Mouse (Mus musculus): Measurements from ENCODE around the gene Pnn. TPM values are rescaled to one million over a fixed set of nuclear protein-coding genes. Genes with fewer than 3 reads are reported as not detected.
"Not testable (repeated sequence)": the region's sequence is repeated elsewhere in the genome, so short reads cannot be mapped to it uniquely, and the experiment has no call there.

The Pnn gene
- 100 to 1,000 TPM in 24 of 26 experiments, 10 to 100 TPM in 2; 69.1 to 314 (median 172) TPM for total RNA-seq (2018; cell fraction: chromatin; rRNA removed)
- total RNA-seq (2018; cell fraction: cytosol; rRNA removed) = 10 to 100 TPM in 25 of 26 experiments, 1 to 10 TPM in 1; 8.3 to 31.6 (median 18.4) TPM
- total RNA-seq (2018; cell fraction: nucleus; rRNA removed) = 100 to 1,000 TPM in 18 of 26 experiments, 10 to 100 TPM in 8; 65.6 to 235 (median 115) TPM
- 40.3 to 59.8 TPM (median 40.4 TPM) in 3 replicates for polyA plus RNA-seq (2018)

DNA sequence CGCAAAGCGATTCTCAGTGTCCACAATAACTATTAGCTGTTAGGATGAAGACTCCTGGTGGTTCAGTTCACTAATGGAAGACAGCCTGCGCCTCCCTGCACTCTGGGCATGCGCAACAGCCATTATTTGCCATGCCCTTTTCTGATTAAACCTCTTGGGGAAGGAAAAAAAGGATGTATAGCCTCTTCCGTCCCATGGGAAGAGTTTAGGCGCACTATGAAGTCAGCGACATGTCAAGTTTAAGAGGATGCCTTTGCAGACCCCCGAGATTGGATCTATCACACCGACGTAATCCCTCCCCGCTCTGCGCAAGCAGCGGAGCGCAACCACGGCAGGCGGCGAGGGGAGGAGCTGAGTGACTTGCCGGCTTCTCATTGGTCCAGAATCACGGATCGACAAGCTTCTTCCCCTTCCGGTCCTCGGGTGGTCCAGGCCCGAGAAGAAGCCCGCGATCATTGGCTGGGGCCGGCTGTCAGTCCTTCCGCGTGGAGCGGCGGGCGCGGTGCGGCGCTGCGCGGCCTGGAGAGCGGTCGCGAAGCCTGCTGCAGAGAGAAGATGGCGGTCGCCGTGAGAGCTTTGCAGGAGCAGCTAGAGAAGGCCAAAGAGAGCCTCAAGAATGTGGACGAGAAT, at the start of gene Pnn:
Gene Pnn (plus strand): TSS at position 437 of the 630 bp plus-strand sequence.
- under 1% methylated on average over 42 of the region's 43 CpGs for WGBS (ENCODE audit: missing documents)
- Histone ChIP-seq H3K27ac (peak within 1 kb of the TSS; percentile 73), H3K36me3 (ENCODE audit: inconsistent target) (peaks cover 32% of the 10 kb centered on the region), H3K79me2 (ENCODE audit: inconsistent target) (peaks cover 28% of the 10 kb centered on the region), H3K4me3 (ENCODE audit: inconsistent target) (peak within 1 kb of the TSS; percentile 70)

DNA sequence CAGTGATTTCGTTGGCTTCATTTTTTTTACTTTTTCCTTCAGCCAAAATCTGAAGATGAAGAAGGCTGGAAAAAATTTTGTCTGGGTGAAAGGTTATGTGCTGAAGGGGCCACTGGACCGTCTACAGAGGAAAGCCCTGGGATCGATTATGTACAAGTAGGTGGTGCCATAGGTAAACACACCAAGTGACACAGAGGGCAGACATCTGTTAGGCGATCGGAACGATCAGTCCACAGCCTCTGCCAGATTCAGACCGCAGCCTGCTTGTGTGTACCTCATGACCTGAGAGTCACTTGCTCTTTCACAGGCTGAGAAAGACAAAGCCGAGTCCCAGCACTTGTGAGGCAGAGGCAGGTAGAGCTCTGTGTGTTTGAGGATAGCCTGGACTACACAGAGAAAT, 48.7 kb upstream of the Pnn start:
- Histone ChIP-seq H3K4me3 (ENCODE audit: inconsistent target) (no peak overlapping the region), H3K36me3 (ENCODE audit: inconsistent target) (peaks cover 20% of the 10 kb centered on the region; the same call in 1 of the 2 replicates), H3K27ac (no peak overlapping the region), H3K79me2 (ENCODE audit: inconsistent target) (no peaks in the 10 kb centered on the region)
- 96% methylated on average over 8 of the region's 8 CpGs for WGBS (ENCODE audit: missing documents)

DNA sequence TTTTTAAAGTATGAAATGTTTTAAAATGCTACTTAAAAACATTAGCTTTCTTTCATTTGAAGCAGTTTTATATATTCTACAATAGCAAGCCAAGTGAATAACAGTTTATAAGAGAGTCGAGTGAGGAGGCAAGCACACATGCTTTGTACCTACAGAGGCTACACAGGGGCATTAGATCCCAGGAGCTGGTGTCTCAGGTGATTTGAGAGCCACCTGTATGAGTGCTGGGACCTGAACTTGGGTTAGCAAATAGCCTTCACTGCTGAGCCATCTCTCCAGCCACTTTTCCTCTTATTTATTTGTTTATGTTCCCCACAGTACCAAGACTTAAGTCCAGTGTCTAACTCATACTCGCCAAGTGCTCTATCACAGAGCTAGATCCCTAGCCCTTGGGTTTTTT, 46.8 kb upstream of the Pnn start:
- H3K36me3 ChIP-seq (ENCODE audit: inconsistent target) = peaks cover 20% of the 10 kb centered on the region; the same call in 1 of the 2 replicates
- no peaks in the 10 kb centered on the region for H3K79me2 ChIP-seq (ENCODE audit: inconsistent target)
- H3K27ac ChIP-seq = no peak overlapping the region
- no peak overlapping the region for H3K4me3 ChIP-seq (ENCODE audit: inconsistent target)
- WGBS (ENCODE audit: missing documents) = 92% methylated on average over 2 of the region's 2 CpGs

DNA sequence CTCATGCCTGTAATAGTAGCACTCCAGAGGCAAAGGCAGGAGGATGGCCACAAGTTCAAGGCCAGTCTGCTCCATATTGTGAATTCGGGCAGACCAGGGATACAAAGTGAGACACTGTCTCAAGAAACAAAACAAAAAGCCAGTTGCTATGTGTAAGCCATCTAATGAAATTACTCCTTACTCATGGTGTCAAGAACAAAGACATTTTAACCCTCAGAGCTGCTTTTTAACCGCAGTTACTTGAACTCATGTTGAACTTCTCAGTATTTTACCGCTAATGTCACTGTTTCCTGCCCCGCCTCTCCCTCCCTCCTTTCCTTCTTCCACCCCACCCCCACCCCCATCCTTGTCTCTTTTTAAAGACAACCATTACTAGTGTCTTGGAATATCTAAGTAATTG, 45.4 kb upstream of the Pnn start:
- Histone ChIP-seq H3K27ac (no peak overlapping the region), H3K79me2 (ENCODE audit: inconsistent target) (no peaks in the 10 kb centered on the region), H3K36me3 (ENCODE audit: inconsistent target) (peaks cover 20% of the 10 kb centered on the region; the same call in 1 of the 2 replicates), H3K4me3 (ENCODE audit: inconsistent target) (no peak overlapping the region)
- 55% methylated on average over 3 of the region's 4 CpGs for WGBS (ENCODE audit: missing documents)

DNA sequence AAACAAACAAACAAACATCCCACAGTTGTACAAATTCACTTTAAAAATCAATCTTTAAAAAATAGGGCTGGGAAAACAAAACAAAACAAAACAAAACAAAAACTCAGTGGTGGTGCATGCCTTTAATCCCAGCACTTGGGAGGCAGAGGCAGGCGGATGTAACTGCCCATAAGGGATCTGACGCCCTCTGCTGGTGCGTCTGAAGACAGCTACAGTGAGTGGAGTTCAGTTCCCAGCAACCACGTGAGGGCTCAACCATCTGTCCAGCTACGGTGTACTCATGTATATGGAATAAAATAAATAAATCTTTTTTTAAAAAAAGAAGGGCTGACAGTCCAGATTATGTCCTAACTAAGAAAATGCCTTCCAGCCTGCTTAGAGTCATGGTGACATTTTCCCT, 34.6 kb upstream of the Pnn start:
- no peak overlapping the region for H3K27ac ChIP-seq
- H3K36me3 ChIP-seq (ENCODE audit: inconsistent target) = no peaks in the 10 kb centered on the region
- H3K79me2 ChIP-seq (ENCODE audit: inconsistent target) = no peaks in the 10 kb centered on the region
- 88% methylated on average over 5 of the region's 5 CpGs for WGBS (ENCODE audit: missing documents)
- no peak overlapping the region for H3K4me3 ChIP-seq (ENCODE audit: inconsistent target)

DNA sequence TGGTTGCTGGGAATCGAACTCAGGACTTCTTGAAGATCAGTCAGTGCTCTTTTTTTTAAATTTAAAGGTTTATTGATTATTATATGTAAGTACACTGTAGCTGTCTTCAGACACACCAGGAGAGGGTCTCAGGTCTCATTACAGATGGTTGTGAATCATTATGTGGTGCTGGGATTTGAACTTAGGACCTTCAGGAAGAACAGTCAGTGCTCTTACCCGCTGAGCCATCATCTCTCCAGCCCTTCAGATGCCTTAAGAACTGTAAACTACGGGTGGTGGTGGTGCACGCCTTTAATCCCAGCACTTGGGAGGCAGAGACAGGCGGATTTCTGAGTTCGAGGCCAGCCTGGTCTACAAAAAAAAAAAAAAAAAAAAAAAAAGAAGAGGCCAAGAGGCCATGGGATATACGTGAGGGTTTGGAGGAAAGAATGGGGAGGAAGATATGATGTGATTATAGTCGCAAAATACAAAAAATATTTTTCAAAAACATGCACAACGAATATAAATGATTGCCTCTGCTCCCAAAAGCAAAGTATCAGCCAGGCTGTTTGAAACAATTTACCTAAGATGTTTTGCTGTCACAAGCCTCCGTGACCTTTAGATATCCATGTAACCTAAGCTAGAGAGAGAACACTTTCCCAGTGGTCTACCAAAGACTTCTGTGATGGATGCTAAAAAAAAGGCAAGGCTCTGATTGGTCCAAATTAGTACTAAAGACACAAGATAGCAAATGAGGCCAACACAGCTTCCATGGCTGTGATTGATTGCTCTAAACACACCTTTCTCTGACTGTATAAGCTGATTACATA, 27.3 kb upstream of the Pnn start:
- Histone ChIP-seq H3K27ac (no peak overlapping the region), H3K79me2 (ENCODE audit: inconsistent target) (no peaks in the 10 kb centered on the region), H3K4me3 (ENCODE audit: inconsistent target) (no peak overlapping the region), H3K36me3 (ENCODE audit: inconsistent target) (peaks cover 24% of the 10 kb centered on the region)
- 90% methylated on average over 8 of the region's 10 CpGs for WGBS (ENCODE audit: missing documents)

DNA sequence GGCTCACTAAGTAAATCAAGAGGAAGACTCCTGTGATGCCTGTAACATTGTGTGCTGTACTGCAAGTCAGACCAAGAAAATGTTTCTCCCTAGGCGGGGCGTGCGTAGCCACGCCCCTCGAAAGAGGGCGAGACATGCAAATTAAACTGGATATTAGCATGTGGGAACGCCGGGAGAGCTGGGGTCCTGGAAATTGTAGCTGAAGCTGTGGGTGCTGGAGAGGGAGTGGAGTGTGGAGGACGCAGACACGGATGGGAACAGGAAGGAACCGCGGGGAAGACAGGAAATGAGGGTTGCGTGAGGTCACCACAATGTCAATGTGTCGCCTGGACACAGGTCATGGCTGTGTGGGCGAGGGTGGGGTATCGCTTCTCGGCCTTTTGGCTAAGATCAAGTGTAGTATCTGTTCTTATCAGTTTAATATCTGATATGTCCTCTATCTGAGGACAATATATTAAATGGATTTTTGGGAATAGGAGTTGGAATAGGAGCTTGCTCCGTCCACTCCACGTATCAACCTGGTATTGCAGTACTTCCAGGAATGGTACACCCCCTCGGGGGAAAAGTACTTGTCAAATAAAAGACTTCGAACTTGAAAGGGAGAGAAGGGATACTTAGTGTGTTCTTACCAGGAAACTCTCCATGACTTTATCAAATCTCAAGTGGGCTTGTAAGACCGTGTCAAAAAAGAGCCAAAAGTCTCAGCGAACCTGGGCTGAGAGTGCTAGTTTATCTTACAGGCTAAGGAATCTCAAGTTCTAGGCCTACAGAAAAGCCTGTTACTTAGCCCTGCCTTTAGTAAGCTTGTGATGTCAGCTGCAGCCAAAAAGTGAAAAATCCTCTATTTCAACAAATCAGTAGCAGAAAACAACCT, 26.5 kb upstream of the Pnn start:
- WGBS (ENCODE audit: missing documents) = 48% methylated on average over 22 of the region's 23 CpGs
- Histone ChIP-seq H3K4me3 (ENCODE audit: inconsistent target) (no peak overlapping the region), H3K36me3 (ENCODE audit: inconsistent target) (peaks cover 33% of the 10 kb centered on the region)

DNA sequence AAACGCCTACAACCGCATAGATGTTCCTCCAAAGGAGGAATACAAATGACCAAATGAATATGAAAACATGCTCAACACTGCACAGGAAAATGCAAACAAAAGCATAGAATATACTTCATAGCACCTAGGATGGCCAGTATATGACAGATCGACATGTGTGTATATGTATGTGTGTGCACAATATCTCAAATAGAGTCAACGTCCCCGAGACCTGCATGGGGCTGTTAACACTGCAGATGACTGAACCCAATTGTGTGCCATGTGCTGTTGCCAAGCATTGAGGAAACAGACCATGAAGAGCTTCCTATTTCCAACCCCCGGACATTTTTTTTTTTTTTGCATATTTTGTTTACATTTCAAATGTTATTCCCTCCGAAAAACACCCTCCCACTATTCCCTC, 25.8 kb upstream of the Pnn start:
- Histone ChIP-seq H3K27ac (no peak overlapping the region), H3K36me3 (ENCODE audit: inconsistent target) (peaks cover 39% of the 10 kb centered on the region), H3K4me3 (ENCODE audit: inconsistent target) (no peak overlapping the region), H3K79me2 (ENCODE audit: inconsistent target) (no peaks in the 10 kb centered on the region)
- 69% methylated on average over 7 of the region's 7 CpGs for WGBS (ENCODE audit: missing documents)

More for the DNA sequence above, 26.5 kb upstream of the Pnn start:
- Histone ChIP-seq H3K79me2 (ENCODE audit: inconsistent target) (no peaks in the 10 kb centered on the region), H3K27ac (no peak overlapping the region)

DNA sequence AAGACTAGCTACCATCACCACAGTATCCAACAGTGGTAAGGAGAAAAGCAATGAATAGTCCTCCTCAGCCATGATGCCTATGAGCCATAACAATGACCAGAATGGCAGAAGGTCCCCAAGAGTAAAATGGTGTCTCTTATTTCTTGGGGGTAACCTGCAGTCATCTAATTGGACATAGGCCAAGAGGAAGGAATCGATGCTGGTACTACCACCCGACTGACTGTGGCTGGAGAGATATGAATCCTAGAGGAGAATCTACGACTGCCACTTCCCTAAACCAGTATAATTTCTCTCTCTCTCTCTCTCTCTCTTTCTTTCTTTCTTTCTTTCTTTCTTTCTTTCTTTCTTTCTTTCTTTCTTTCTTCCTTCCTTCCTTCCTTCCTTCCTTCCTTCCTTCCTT, 14.2 kb upstream of the Pnn start:
- WGBS (ENCODE audit: missing documents) = 20% methylated on average over 3 of the region's 3 CpGs
- Histone ChIP-seq H3K36me3 (ENCODE audit: inconsistent target) (peaks cover 23% of the 10 kb centered on the region; the same call in 1 of the 2 replicates), H3K27ac (no peak overlapping the region), H3K79me2 (ENCODE audit: inconsistent target) (peaks cover 95% of the 10 kb centered on the region), H3K4me3 (ENCODE audit: inconsistent target) (no peak overlapping the region)

DNA sequence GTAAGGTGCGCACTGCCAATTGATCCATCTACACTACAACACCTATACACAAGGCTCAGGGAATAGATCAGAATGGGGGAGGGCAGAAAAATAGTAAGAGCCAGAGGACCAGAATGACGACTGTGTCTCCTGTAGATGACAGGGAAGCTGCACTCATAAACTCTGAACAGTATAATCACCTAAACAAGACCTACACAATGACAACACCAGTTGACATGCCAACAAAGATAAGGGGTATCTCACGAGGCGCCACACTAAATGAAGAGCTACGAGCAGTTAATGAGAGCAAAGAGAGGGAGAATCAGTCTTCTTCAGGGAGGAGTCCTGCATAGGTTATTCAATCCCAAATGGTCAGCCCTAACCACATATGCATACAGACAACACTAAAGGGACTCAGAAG, 13.5 kb upstream of the Pnn start:
- Histone ChIP-seq H3K27ac (no peak overlapping the region), H3K4me3 (ENCODE audit: inconsistent target) (no peak overlapping the region), H3K79me2 (ENCODE audit: inconsistent target) (peaks cover 100% of the 10 kb centered on the region), H3K36me3 (ENCODE audit: inconsistent target) (peaks cover 23% of the 10 kb centered on the region; the same call in 1 of the 2 replicates)
- WGBS (ENCODE audit: missing documents) = 93% methylated on average over 5 of the region's 5 CpGs

DNA sequence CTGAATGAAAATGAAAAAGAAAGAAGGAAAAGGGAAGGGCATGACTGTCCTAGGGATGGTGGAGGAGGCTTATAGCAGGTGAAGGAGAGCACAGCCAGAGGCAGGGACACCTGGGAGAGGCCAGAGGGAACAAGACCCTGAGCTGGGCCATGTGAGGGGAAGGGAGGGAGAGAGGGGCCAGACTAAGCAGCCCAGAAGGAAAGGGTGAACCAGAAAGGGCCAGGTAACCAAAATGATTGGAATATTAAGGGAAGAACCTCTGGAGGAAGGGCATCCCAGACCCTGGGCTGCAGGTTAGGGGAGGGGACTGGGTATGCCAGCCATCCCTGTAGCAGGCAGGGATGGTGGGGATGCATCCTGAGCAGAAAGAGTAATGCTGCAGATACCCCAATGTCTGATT, 12.7 kb upstream of the Pnn start:
- Histone ChIP-seq H3K79me2 (ENCODE audit: inconsistent target) (peaks cover 100% of the 10 kb centered on the region), H3K27ac (no peak overlapping the region), H3K36me3 (ENCODE audit: inconsistent target) (peaks cover 18% of the 10 kb centered on the region; the same call in 1 of the 2 replicates), H3K4me3 (ENCODE audit: inconsistent target) (no peak overlapping the region)

DNA sequence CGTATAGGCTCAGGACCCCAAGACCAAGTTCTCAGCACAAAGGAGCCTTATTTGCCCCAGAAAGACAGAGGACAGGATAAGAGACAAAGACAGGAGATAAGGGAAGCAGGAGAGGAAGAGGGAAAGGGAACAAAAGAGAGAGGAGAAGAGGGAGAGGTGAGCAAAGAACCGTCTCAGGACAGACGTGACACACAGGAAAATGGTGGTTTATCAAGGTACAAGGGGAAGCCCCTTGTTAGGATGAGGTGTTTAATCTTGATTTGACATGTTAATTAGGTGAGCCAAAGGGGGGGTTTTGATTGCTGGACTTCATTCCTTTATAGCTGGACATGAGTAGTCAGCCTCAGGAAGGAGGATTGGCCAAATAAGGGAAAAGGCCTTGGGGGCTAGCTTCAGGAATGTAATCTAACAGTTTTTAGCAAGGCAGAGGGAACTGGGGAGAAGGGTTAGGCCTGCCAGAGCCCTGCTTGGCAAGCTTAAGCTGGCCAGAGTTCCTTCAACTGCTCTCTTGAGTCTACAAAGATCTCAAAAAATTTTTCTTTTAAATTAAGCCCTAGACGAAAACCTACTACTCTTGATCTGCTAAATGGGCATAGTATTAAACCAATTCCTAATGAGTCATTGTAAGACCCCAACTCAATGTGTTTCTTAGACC, 11.4 kb upstream of the Pnn start:
- 81% methylated on average over 4 of the region's 4 CpGs for WGBS (ENCODE audit: missing documents)
- H3K27ac ChIP-seq = no peak overlapping the region
- H3K4me3 ChIP-seq (ENCODE audit: inconsistent target) = no peak overlapping the region
- H3K36me3 ChIP-seq (ENCODE audit: inconsistent target) = peaks cover 12% of the 10 kb centered on the region; the same call in 1 of the 2 replicates
- peaks cover 100% of the 10 kb centered on the region for H3K79me2 ChIP-seq (ENCODE audit: inconsistent target)

DNA sequence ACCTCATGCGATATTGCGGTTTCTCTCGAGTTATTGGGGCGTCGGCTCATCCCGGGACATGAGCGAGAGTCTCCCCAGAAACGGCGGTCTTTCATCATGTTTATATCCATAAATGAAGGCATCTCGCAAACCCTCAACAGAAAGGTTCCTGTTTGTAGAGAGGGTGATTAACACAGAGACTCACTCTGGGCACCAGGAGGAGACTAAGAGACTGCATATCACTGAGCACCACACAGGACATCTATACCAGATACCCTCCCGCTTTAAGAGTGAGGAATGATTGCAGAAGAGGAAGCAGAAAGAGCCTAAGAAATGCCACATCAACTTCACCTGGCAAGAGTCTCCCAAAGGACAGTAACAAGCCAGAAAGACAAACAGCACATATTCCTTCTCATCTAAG, 10.5 kb upstream of the Pnn start:
- peaks cover 99% of the 10 kb centered on the region for H3K79me2 ChIP-seq (ENCODE audit: inconsistent target)
- no peak overlapping the region for H3K4me3 ChIP-seq (ENCODE audit: inconsistent target)
- 96% methylated on average over 11 of the region's 11 CpGs for WGBS (ENCODE audit: missing documents)
- peaks cover 5% of the 10 kb centered on the region; the same call in 1 of the 2 replicates for H3K36me3 ChIP-seq (ENCODE audit: inconsistent target)
- H3K27ac ChIP-seq = no peak overlapping the region

DNA sequence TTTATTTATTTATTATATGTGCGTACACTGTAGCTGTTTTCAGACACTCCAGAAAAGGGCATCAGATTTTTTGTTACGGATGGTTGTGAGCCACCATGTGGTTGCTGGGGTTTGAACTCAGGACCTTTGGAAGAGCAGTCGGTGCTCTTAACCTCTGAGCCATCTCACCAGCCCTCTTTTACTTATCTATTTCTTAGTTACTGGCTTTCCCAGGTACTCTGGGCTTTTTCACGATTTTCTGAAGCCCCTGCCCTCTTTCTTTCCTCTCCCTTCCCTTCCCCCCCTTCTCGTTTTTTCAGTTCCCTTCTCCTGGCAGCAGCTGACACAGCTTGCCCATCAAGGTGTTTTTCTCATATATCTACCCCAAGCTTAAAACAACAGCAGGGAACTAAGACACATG, 8.4 kb upstream of the Pnn start:
- H3K27ac ChIP-seq; H3K4me3 ChIP-seq (ENCODE audit: inconsistent target); H3K36me3 ChIP-seq (ENCODE audit: inconsistent target): not testable (repeated sequence)
- H3K79me2 ChIP-seq (ENCODE audit: inconsistent target) = peaks cover 79% of the 10 kb centered on the region
- 77% methylated on average over 3 of the region's 5 CpGs for WGBS (ENCODE audit: missing documents)
